Mouse (Mus musculus) spleen, adult 2 months (tissue): ENCODE results near the gene Cacna1a. TPM values are rescaled to one million over a fixed set of nuclear protein-coding genes. Genes with fewer than 3 reads are reported as not detected.

Experiments used
- DNase-seq, 2 experiments: peaks; one replicate each; pipeline versions ENCODE4 v3.0.0 to v3.0.0-alpha.2; 2012 to 2021; ENCODE audit warnings: low spot score in 2 of 2, low read depth in 1 of 2
- H3K27ac ChIP-seq: fragments of 200-500 bp; 2 replicates; pipeline ENCODE4 v1.5.1; 2012; ENCODE audit warnings: low read length, inconsistent platforms; ENCODE audit not compliant: insufficient read depth
- H3K27me3 ChIP-seq: fragments of 200-500 bp; 2 replicates; pipeline ENCODE4 v1.6.1; 2012; ENCODE audit warnings: mild to moderate bottlenecking, moderate library complexity, low read length, inconsistent platforms; ENCODE audit not compliant: control insufficient read depth, insufficient read depth
- H3K36me3 ChIP-seq: fragments of 200-500 bp; 2 replicates; pipeline ENCODE4 v1.6.1; 2012; ENCODE audit warnings: mild to moderate bottlenecking, low read length, inconsistent platforms; ENCODE audit not compliant: control insufficient read depth, insufficient read depth
- H3K4me1 ChIP-seq: fragments of 200-500 bp; 2 replicates; pipeline ENCODE4 v1.6.1; 2011; ENCODE audit warnings: inconsistent platforms; ENCODE audit not compliant: control insufficient read depth, insufficient read depth, insufficient read length
- H3K4me3 ChIP-seq: fragments of 200-500 bp; 2 replicates; pipeline ENCODE4 v1.5.1; 2011; ENCODE audit warnings: mild to moderate bottlenecking, inconsistent platforms; ENCODE audit not compliant: insufficient read depth, insufficient read length; ENCODE audit errors: extremely low read depth
- CTCF ChIP-seq: fragments of 200-500 bp; IDR thresholded peaks from 2 replicates; pipeline ENCODE4 v1.5.1; 2011; ENCODE audit warnings: mild to moderate bottlenecking, inconsistent platforms; ENCODE audit not compliant: insufficient read depth, insufficient read length, insufficient replicate concordance; ENCODE audit errors: extremely low read depth
- POLR2A ChIP-seq: fragments of 200-500 bp; IDR thresholded peaks from 2 replicates; pipeline ENCODE4 v1.6.1; 2011; ENCODE audit warnings: low read depth, low read length, inconsistent platforms
- WGBS: fragments of 180-500 bp; shearing (Covaris S2); methylation state at CpG from one replicate; pipeline ENCODE4 v1.1.7; 2018; 5-methylcytosine and 5-hydroxymethylcytosine counted together
- polyA plus RNA-seq: library from polyadenylated mRNA; depleted of rRNA; stranded (reverse); fragments of >200 nt; gene quantifications from 2 replicates; pipeline ENCODE4 v1.2.3, GENCODE M21; 2012

Gene Cacna1a
- polyA plus RNA-seq, 1 experiment, result 7.0 TPM

DNA sequence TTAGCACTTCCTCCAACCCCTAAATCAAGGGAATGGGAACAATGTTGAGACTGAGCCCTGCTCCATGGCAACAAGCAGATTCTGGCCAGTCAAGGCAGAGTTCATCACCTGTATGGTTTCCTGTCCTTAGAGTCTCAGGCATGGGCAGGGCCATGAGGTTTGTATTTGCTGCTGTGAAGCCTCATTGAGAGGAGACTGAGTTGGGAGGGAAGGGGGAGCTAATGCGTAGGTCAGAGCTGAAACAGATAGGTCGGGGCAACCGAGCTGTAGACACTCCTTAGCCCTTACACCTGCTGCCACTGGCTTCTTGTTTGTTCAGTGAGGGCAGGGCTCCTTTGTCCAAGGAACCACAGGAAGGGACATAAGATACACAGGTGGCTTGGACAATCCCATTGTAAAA lies 36.2 kb downstream of the Cacna1a start:
- Histone ChIP-seq H3K27me3 (no peaks in the 10 kb centered on the region), H3K4me1 (no peaks in the 10 kb centered on the region), H3K4me3 (no peak overlapping the region), H3K27ac (no peak overlapping the region), H3K36me3 (no peaks in the 10 kb centered on the region)
- WGBS, result 70% methylated on average over 3 of the region's 3 CpGs
- TF ChIP-seq POLR2A (no peak), CTCF (no peak)
- no peak for DNase-seq

DNA sequence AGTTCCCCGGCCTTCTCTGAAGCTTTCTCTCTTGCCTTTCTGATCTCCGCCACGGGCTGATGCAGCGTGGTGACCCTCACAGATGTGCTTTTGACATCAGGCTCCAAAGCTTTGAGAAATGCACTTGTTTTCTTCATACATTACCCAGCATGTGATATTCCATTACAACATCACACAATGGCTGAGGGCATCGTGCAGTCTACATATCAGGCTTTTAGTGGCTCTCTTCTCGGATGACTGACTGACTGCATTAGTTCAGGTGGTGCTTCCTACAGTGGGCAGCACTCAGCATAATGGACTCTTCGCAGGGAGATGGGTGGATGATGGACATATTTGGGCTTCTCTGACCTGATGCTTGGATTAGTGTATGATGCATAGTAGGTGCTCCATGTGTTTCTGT lies 37.8 kb downstream of the Cacna1a start:
- Histone ChIP-seq H3K36me3 (no peaks in the 10 kb centered on the region), H3K27ac (no peak overlapping the region), H3K27me3 (no peaks in the 10 kb centered on the region), H3K4me1 (no peaks in the 10 kb centered on the region), H3K4me3 (no peak overlapping the region)
- 88% methylated on average over 7 of the region's 7 CpGs for WGBS
- TF ChIP-seq POLR2A (no peak), CTCF (no peak)
- DNase-seq, result no peak

DNA sequence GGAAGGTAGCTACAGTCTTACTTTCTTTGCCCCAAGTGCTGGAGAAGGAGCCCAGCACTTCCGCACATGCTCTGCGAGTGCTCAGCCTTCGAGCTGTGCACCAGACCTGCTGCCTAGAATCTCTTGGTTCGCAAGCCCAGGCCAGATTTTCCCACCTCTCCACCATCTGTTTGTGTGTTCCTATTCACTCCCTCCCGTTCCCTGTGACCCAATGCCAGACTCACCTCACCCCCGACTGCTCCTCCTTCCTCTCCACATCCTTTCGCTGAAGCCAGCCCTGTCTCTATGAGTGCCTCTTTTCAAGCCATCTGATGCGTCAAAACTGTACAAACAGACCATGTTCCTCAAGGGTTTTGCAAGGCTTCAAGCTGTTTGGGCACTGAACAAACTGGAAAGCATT lies 38.3 kb downstream of the Cacna1a start:
- Histone ChIP-seq H3K4me3 (no peak overlapping the region), H3K4me1 (no peaks in the 10 kb centered on the region), H3K36me3 (no peaks in the 10 kb centered on the region), H3K27me3 (no peaks in the 10 kb centered on the region), H3K27ac (no peak overlapping the region)
- 86% methylated on average over 8 of the region's 8 CpGs for WGBS
- no peak for TF ChIP-seq POLR2A
- TF ChIP-seq CTCF, result no peak
- no peak for DNase-seq

DNA sequence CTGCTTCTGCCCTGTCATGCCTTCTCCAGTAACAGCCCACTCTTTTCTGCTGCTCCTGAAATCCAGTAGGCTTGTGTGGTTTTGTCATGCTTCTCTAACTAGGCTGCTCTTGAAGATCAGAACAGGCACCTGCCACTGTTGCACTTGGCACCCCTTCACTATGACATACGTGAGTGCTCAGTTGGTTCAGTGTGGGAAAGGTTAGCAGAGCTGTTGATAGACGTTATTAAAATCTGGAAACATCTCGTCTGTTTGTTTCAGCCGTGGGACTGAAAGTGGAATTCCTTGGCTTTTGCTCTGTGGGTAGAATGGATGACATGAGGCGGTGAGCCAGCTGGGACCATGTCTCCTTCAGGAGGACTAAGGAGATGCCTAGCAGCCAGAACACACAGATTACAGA lies 39.8 kb downstream of the Cacna1a start:
- no peak overlapping the region for H3K27ac ChIP-seq
- H3K36me3 ChIP-seq, result no peaks in the 10 kb centered on the region
- TF ChIP-seq CTCF (no peak), POLR2A (no peak)
- H3K4me3 ChIP-seq, result no peak overlapping the region
- 79% methylated on average over 5 of the region's 5 CpGs for WGBS
- H3K27me3 ChIP-seq, result no peaks in the 10 kb centered on the region
- H3K4me1 ChIP-seq, result no peaks in the 10 kb centered on the region
- no peak for DNase-seq

DNA sequence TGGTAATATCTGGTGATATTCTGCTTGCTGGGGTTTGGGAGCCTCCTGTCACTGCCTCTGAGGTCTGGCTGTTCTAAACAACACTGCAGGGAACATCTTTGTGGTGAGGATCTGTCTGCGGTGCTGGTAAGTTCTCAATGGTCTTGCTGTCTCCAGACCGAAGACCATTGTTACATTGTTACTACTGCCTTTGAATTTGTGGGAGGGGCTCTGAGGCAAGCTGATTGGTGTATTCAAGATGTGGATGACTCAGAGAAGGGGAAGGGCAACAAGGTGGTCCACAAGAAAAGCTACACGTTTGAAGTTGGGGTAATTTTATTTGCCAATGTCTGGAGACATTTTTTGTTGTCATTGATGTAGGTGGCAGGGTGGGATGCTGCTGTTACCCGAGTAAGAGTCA lies 40.8 kb downstream of the Cacna1a start:
- no peaks in the 10 kb centered on the region for H3K4me1 ChIP-seq
- H3K4me3 ChIP-seq, result no peak overlapping the region
- WGBS, result 31% methylated on average over 4 of the region's 4 CpGs
- DNase-seq, result no peak
- no peaks in the 10 kb centered on the region for H3K27me3 ChIP-seq
- no peak overlapping the region for H3K27ac ChIP-seq
- H3K36me3 ChIP-seq, result no peaks in the 10 kb centered on the region
- TF ChIP-seq POLR2A, result no peak
- no peak for TF ChIP-seq CTCF

DNA sequence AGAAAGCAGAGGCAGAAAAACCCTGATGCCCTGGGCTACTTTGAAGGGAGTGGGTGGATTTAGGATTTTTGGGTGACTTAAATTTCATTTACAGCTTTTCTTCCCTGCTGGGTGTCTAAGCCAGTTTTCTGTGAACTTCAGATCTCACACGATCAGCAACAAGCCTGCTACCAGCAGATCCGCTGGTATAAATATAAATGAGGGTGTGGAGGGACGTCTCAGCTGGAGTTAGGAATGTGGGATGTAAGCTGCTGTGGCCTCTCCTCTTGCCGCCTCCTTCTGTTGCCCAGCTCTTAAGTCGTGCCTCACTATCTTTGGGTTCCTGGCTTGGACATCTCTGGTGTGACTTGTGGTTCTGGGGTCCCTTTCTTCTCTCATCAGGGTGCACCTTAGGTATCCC lies 41.3 kb downstream of the Cacna1a start:
- H3K36me3 ChIP-seq, result no peaks in the 10 kb centered on the region
- no peaks in the 10 kb centered on the region for H3K27me3 ChIP-seq
- H3K27ac ChIP-seq, result no peak overlapping the region
- TF ChIP-seq POLR2A (no peak), CTCF (no peak)
- WGBS, result 47% methylated on average over 5 of the region's 5 CpGs
- no peak overlapping the region for H3K4me3 ChIP-seq
- no peaks in the 10 kb centered on the region for H3K4me1 ChIP-seq
- DNase-seq, result no peak

DNA sequence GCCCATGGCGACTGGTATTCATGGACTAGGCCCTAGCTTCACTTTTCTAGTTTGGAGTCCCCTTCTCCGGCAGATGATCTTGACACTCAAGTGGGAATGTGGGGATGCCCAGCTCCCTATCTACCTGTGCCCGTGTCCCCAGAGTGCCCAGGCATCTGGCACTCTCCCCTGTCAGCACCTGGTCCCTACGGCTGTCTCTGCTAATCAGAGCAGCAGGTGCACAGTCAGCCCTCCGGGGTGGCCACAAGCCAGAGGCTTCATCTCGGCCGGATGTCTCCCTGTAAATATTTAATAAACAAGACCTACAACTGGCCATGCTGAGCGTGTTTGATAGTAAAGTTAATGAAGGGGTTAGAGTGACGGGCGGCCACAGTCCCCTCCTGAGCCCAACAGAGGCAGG lies 47.1 kb downstream of the Cacna1a start:
- H3K27me3 ChIP-seq, result no peaks in the 10 kb centered on the region
- H3K4me1 ChIP-seq, result no peaks in the 10 kb centered on the region
- H3K36me3 ChIP-seq, result no peaks in the 10 kb centered on the region
- DNase-seq, result no peak
- 83% methylated on average over 10 of the region's 10 CpGs for whole genome bisulfite sequencing
- TF ChIP-seq POLR2A (no peak), CTCF (no peak)
- no peak overlapping the region for H3K4me3 ChIP-seq
- no peak overlapping the region for H3K27ac ChIP-seq
